Mouse (Mus musculus): ENCODE measurements around the gene Taf10. TPM values are rescaled to one million over a fixed set of nuclear protein-coding genes. Genes with fewer than 3 reads are reported as not detected.
"Not testable (repeated sequence)": the region's sequence is repeated elsewhere in the genome, so short reads cannot be mapped to it uniquely, and the experiment has no call there.

Gene Taf10
- polyA plus RNA-seq, 1 experiment: 276 TPM

GRCm38 (mm10) chr7:105761813-105762484 is 17.8 kb upstream of the Taf10 start:
- H3K4me1 ChIP-seq (ENCODE audit: control insufficient read depth, insufficient read depth, low read length): no peaks in the 10 kb centered on the region
- DNase-seq: no peak
- H3K4me3 ChIP-seq (replicated peaks; ENCODE audit: extremely low read depth, low read depth, low read length): no peak overlapping the region
- TF ChIP-seq POLR2A (IDR thresholded peaks at IDR 0.05; ENCODE audit: borderline replicate concordance, extremely low read depth, low read depth, low read length) (no peak), CTCF (IDR thresholded peaks at IDR 0.05; ENCODE audit: insufficient read depth, low read length) (no peak)
- WGBS: 63% methylated on average over 51 of the region's 51 CpGs

DNA sequence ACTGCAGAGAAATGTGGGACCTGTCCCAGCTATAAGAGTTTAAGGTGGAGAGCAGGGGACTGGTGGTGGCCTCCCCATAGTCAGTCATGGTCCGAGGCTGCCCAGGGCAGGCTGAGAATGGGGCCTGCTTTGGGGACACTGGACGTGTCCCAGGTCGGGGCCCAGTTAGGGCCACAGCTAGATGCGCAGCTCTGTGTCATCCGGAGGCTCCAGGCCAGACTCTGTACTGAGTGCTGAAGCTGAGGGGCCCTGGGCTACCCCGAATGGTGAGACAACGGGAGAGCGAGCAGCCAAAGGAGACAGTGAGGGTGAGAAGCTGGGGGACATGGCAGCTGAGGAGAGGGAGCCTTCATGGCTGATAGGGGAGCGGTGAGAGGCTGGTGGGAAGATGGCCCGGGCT is 9.1 kb upstream of the Taf10 start:
- no peak for DNase-seq
- WGBS: 93% methylated on average over 10 of the region's 10 CpGs
- 0 out of 2 replicates have a peak, but pooled peaks cover 7% of the 10 kb centered on the region for H3K4me1 ChIP-seq (ENCODE audit: control insufficient read depth, insufficient read depth, low read length)
- no peak for TF ChIP-seq CTCF (IDR thresholded peaks at IDR 0.05; ENCODE audit: insufficient read depth, low read length)
- no peak for TF ChIP-seq POLR2A (IDR thresholded peaks at IDR 0.05; ENCODE audit: borderline replicate concordance, extremely low read depth, low read depth, low read length)
- no peak overlapping the region for H3K4me3 ChIP-seq (replicated peaks; ENCODE audit: extremely low read depth, low read depth, low read length)

- TF ChIP-seq POLR2A (IDR thresholded peaks at IDR 0.05; ENCODE audit: borderline replicate concordance, extremely low read depth, low read depth, low read length) (no peak), CTCF (IDR thresholded peaks at IDR 0.05; ENCODE audit: insufficient read depth, low read length) (no peak)
- 89% methylated on average over 2 of the region's 2 CpGs for WGBS
- no peak for DNase-seq
Measured at GRCm38 (mm10) chr7:105752716-105753115, 8.6 kb upstream of the Taf10 start.

GRCm38 (mm10) chr7:105751491-105752433 is 7.6 kb upstream of the Taf10 start, which contains the start of gene Tpp1:
Gene Tpp1 (minus strand): TSS chr7:105752235.
- WGBS: 15% methylated on average over 20 of the region's 20 CpGs
- TF ChIP-seq CTCF (IDR thresholded peaks at IDR 0.05; ENCODE audit: insufficient read depth, low read length): no peak
- peak; percentile 42; the same call in 1 of the 2 replicates for TF ChIP-seq POLR2A (IDR thresholded peaks at IDR 0.05; ENCODE audit: borderline replicate concordance, extremely low read depth, low read depth, low read length)
- 0 out of 2 replicates have a peak, but pooled peaks cover 7% of the 10 kb centered on the region for H3K4me1 ChIP-seq (ENCODE audit: control insufficient read depth, insufficient read depth, low read length)
- peak within 1 kb of the TSS; percentile 95 for H3K4me3 ChIP-seq (replicated peaks; ENCODE audit: extremely low read depth, low read depth, low read length)
- DNase-seq: peak; percentile 89

More at GRCm38 (mm10) chr7:105752716-105753115, 8.6 kb upstream of the Taf10 start:
- Histone ChIP-seq H3K4me3 (replicated peaks; ENCODE audit: extremely low read depth, low read depth, low read length) (no peak overlapping the region), H3K4me1 (ENCODE audit: control insufficient read depth, insufficient read depth, low read length) (0 out of 2 replicates have a peak, but pooled peaks cover 7% of the 10 kb centered on the region)

DNA sequence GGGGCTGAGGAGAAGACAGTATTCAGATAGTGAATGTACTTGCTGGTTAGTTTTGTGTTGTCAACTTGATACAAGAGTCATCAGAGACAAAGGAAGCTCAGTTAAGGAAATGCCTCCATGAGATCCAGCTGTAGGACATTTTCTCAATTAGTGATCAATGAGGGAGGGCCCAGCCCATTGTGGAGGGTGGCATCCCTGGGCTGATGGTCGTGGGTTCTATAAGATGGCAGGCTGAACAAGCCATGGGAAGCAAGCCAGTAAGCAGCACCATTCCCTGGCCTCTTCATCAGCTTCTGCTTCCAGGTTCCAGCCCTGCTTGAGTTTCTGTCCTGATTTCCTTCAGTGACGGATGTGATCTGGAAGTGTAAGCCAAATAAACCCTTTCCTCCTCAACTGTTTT is 3.6 kb upstream of the Taf10 start:
- Histone ChIP-seq H3K4me3 (replicated peaks; ENCODE audit: extremely low read depth, low read depth, low read length) (no peak overlapping the region), H3K4me1 (ENCODE audit: control insufficient read depth, insufficient read depth, low read length) (peaks cover 11% of the 10 kb centered on the region)
- 56% methylated on average over 2 of the region's 2 CpGs for whole genome bisulfite sequencing
- TF ChIP-seq POLR2A (IDR thresholded peaks at IDR 0.05; ENCODE audit: borderline replicate concordance, extremely low read depth, low read depth, low read length): no peak
- TF ChIP-seq CTCF (IDR thresholded peaks at IDR 0.05; ENCODE audit: insufficient read depth, low read length): no peak
- no peak for DNase-seq

- TF ChIP-seq POLR2A (IDR thresholded peaks at IDR 0.05; ENCODE audit: borderline replicate concordance, extremely low read depth, low read depth, low read length): peak; percentile 17; the same call in 1 of the 2 replicates
- DNase-seq: not testable (repeated sequence)
- peaks cover 13% of the 10 kb centered on the region for H3K4me1 ChIP-seq (ENCODE audit: control insufficient read depth, insufficient read depth, low read length)
- peak overlapping the region; percentile 66 for H3K4me3 ChIP-seq (replicated peaks; ENCODE audit: extremely low read depth, low read depth, low read length)
- WGBS: 31% methylated on average over 20 of the region's 20 CpGs
Measured at GRCm38 (mm10) chr7:105743246-105743925, 775 bp downstream of the Taf10 start.

GRCm38 (mm10) chr7:105742539-105743215 is 1.5 kb downstream of the Taf10 start:
- peaks cover 16% of the 10 kb centered on the region for H3K4me1 ChIP-seq (ENCODE audit: control insufficient read depth, insufficient read depth, low read length)
- H3K4me3 ChIP-seq (replicated peaks; ENCODE audit: extremely low read depth, low read depth, low read length); DNase-seq: not testable (repeated sequence)
- 75% methylated on average over 7 of the region's 7 CpGs for WGBS

DNA sequence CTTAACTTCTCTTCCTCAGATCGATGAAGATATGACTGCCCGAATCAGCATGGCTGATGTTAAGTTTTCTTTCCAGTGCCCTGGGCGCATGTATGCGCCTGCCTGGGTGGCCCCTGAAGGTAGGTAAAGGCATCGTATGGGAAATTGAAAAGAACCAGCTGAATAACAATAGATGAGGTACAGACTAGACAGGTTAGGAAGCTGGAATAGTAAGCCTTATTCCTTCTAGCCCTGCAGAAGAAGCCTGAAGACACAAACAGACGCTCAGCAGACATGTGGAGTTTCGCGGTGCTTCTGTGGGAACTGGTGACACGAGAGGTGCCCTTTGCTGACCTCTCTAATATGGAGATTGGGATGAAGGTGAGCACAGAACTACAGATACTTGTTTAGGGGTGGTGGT is 2.2 kb downstream of the Taf10 start:
- 86% methylated on average over 9 of the region's 9 CpGs for WGBS
- Histone ChIP-seq H3K4me1 (ENCODE audit: control insufficient read depth, insufficient read depth, low read length) (peaks cover 18% of the 10 kb centered on the region), H3K4me3 (replicated peaks; ENCODE audit: extremely low read depth, low read depth, low read length) (no peak overlapping the region)
- DNase-seq: no peak
- no peak for TF ChIP-seq POLR2A (IDR thresholded peaks at IDR 0.05; ENCODE audit: borderline replicate concordance, extremely low read depth, low read depth, low read length)

- TF ChIP-seq POLR2A (IDR thresholded peaks at IDR 0.05; ENCODE audit: borderline replicate concordance, extremely low read depth, low read depth, low read length) (no peak), CTCF (IDR thresholded peaks at IDR 0.05; ENCODE audit: insufficient read depth, low read length) (no peak)
- WGBS: 73% methylated on average over 6 of the region's 6 CpGs
- Histone ChIP-seq H3K4me1 (ENCODE audit: control insufficient read depth, insufficient read depth, low read length) (peaks cover 18% of the 10 kb centered on the region), H3K4me3 (replicated peaks; ENCODE audit: extremely low read depth, low read depth, low read length) (no peak overlapping the region)
- no peak for DNase-seq
Measured at GRCm38 (mm10) chr7:105740851-105741250, 3.3 kb downstream of the Taf10 start.

Measured in lung, adult 2 months (tissue).